Mouse (Mus musculus): ENCODE results near the gene Nkain2. TPM values are rescaled to one million over a fixed set of nuclear protein-coding genes. Genes with fewer than 3 reads are reported as not detected.
"Not testable (repeated sequence)": the region's sequence is repeated elsewhere in the genome, so short reads cannot be mapped to it uniquely, and the experiment has no call there.

The Nkain2 gene
- total RNA-seq, 2 experiments from 2014 or later = 0.14 to 0.53 TPM

GRCm38 (mm10) chr10:32058251-32058650, 832.0 kb downstream of the Nkain2 start:
- no peak for DNase-seq (ENCODE audit: low spot score)

DNA sequence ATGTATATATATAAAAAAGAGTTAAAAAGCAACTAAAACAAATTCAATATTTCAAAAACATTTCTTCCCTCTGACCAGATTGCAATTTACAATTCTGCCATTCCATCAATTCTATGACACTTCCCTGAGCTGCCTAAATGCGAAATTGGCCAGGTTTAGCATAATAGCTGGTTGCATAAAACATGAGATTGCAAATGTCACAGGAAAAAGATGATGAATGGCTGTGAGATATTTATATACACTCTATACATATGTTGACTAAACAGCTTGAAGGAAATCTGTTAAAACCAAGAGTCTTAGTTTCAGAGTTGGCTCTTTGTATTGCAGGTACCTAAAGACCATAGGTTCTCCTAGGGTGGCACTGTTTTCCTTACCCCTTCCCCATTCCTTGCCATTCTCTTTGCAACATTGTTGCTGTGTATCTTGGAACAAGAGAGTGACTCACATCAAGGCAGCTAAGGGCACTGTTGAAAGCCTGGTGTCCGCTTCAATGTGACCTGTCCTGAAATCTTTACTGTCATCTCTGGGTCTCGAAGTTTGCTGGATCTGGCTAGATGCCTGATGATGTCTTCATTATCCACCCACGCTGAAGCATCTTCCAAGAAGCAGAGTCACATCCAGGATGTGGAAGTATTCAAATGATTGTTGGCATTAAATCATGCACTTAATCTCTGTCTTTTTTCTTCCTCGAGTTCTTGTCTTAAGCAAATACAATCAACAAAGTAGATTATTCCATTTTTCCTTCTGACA, 837.5 kb downstream of the Nkain2 start:
- DNase-seq (ENCODE audit: low spot score) = no peak

GRCm38 (mm10) chr10:32052045-32052444, 838.2 kb downstream of the Nkain2 start:
- DNase-seq (ENCODE audit: low spot score) = no peak

GRCm38 (mm10) chr10:32029996-32030395, 860.3 kb downstream of the Nkain2 start:
- no peak for DNase-seq (ENCODE audit: low spot score)

DNA sequence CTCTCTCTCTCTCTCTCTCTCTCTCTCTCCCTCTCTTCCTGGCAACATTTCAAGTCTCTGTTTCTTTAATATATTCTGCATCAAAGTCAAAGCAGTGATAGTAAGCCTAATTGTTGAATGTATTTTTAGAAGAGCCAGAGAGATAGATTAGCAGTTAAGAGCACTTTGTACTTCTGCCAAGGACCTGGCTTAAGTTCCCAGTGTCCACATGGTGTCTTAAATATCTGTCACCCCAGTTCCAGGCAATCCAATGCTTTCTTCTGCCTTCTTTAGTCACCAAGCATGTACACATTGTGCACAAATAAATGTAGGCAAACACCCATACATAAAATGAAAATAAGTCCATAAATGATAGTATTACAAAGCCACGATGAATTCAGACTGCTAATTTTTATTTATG, 871.9 kb downstream of the Nkain2 start:
- DNase-seq (ENCODE audit: low spot score) = peak; percentile 50

DNA sequence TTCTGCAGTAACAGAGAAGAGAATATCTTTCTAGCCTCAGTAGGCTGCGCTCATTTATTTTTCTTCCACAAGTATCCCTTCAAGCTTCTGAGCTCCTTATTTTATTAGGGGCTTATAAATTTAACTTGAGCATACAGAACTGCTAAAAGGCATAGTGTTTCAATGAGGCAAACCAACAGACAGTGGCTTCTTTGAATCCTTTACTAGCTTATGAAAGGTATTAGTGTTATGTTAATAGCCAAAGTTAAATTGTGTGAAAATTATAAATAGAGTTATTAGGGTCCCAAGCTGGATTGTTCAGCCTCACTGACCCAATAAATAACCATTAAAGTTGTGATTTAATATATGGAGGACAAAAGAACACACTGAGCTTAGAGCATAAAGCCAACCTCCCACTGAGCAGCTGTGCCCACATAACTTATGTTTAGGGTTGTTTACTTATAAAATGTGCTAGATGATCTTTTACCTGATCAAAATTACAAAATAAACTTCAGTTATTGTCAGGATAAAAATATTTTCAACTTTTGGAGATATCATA, 889.0 kb downstream of the Nkain2 start:
- DNase-seq (ENCODE audit: low spot score) = no peak

DNA sequence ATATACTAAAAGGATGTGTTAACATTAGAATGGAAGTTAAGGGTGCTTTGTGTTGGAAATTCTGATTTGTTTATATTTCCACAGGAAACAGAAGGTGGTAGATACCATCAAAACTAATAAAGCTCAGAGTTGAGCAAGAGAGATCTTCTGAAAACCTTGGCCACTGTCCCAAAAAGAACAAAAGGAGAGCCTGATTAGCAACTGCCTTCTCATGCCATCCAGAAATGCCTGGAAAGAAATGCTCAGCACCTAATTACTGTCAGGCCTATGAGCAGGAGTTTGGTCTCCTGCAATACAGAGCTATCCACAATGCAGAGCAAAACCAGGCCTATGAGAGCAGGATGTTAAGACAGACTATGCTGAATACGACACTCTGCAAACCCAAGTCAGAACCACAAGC, 897.1 kb downstream of the Nkain2 start:
- no peak for DNase-seq (ENCODE audit: low spot score)

DNA sequence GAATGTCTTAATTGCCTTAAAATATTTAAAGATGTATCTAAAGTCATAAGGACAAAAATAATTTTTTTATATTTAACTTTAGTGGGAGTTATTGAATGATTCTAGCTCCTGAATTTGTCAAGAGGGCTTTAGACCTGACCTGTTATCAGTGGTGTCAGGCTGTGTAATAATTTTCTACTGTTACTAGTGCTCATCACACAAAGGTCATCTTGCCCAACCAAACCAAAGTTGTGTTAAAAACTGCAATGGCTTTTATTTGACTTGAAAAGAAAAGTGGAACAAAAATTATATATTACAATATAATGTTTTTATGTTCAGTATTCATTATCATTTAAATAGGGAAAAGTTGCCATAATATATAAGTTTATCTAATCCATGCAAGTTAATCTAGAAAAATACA, 911.9 kb downstream of the Nkain2 start:
- no peak for DNase-seq (ENCODE audit: low spot score)

GRCm38 (mm10) chr10:31947178-31947726, 943.0 kb downstream of the Nkain2 start:
- no peak for DNase-seq (ENCODE audit: low spot score)

DNA sequence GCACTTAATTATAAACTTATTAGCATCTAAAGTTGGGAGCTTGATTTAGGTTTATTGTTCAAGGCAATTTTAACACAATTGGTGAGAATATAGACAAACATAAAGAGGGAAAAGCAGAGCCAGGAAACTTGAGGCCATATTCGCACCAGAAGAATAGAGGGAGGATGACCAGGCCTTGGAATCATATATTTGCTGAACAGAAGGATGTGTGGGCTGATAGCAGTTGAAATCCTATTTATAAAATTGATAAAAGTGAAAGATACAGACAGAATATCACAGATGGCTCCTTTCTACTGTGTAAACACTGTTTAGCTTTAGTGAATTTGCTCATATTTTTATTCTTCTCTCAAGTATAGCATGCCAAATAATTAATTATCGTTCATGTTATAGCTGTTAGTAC, 958.3 kb downstream of the Nkain2 start:
- no peak for DNase-seq (ENCODE audit: low spot score)

DNA sequence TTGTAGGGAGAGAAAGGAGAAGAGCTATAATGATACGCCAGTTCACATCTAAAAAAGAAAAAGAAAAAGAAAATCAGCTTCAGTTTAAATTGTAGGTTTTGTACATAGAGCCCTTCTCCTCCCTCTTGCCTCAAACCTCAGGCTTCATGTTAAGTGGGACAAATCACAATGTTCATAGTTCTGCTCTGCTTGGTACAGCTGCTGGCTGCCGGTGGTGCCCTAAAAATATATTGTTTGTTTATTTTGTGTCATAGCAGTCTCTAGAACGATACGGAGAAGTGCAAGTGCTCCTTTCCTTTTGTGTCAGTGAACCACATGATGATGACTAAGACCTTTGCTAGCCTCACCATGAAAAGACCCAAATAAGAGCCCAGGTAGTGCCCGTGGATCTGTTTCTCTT, 962.6 kb downstream of the Nkain2 start:
- no peak for DNase-seq (ENCODE audit: low spot score)

DNA sequence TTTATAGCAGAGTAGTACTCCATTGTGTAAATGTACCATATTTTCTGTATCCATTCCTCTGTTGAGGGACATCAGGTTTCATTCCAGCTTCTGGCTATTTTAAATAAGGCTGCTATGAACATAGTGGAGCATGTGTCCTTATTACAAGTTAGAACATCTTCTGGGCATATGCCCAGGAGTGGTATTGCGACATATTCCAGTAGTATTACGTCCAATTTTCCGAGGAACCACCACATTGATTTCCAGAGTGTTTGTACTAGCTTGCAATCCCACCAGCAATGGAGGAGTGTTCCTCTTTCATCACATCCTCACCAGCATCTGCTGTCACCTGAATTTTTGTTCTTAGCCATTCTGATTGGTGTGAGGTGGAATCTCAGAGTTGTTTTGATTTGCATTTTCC, 969.4 kb downstream of the Nkain2 start:
- not testable (repeated sequence) for DNase-seq (ENCODE audit: low spot score)

DNA sequence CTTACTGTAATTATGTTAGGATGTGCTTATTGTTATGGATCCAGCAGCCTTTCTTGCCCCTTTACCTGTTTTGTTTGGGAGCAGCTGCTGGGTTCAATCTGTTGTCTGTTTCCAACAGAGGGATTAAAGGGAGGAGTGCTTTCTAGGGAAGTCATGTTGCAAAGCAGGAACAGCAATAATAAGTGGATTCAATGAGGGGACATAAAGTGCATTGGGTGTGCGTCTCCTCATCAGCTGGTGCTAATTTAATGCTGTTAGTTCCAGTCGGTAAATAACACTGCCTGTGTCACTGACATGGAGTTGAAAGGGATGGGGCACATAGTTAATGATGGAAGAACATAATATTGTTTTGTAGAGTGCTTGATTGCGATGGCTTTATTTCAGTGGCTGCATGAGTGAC, 982.8 kb downstream of the Nkain2 start:
- no peak for DNase-seq (ENCODE audit: low spot score)

DNA sequence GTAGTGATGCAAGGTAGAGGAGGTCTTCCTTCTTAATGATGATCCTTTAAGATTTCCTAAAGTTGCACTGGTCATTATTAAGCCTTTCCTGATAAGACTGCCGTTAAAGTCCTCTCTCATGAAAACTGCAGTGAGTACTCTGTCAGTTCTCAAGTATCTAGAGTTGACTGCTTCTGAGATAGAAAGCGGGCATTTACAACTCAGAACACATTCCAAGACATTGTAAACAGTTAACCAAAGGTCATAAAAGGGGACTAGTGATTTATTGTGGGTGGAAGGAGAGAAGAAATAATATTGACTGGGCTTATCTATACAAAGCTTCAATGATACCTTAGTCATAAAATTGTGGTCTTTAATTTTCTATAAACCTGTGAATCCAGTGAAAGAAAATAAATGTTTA, 990.8 kb downstream of the Nkain2 start:
- DNase-seq (ENCODE audit: low spot score) = no peak

- no peak for DNase-seq (ENCODE audit: low spot score)
These were observed 1016.9 kb downstream of the Nkain2 start for GRCm38 (mm10) chr10:31873323-31873895.

DNA sequence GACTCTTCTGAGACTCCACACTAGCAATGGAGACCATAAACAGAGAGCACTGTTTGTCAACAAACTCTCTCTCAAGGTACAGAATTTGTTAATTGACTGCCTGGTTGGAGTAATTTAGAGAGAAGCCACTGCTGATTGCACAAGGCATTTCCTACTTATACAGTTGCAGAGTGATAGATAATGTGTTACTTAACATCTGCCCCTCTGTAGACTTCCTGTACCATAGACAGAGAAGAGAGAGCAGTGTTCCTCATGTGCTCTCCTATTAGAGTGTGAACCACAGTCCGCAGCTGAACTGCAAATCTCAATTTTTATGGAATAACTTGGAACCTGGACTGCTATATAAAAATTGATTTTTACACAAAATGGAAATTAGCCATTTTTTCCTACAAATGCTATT, 1022.0 kb downstream of the Nkain2 start:
- no peak for DNase-seq (ENCODE audit: low spot score)

DNA sequence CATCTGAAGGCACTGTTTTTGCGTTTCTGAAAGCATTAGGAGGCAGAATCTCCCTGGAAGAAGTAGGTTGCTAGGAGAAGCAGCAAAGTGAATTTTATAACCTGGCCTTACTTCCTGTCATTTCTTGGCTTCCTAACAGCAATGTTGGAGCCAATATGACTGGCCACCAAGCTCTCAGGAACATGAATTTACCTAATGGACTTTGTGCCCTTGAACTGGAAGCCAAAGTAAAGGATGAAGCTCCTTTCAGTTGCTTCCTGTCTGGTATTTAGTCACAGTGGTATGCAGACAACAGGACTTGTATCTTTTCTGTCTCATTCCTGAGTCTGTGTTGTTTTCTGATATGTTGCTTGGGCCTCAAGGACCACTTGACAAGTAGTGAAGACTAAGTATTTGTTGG, 1063.2 kb downstream of the Nkain2 start:
- DNase-seq (ENCODE audit: low spot score) = no peak

DNA sequence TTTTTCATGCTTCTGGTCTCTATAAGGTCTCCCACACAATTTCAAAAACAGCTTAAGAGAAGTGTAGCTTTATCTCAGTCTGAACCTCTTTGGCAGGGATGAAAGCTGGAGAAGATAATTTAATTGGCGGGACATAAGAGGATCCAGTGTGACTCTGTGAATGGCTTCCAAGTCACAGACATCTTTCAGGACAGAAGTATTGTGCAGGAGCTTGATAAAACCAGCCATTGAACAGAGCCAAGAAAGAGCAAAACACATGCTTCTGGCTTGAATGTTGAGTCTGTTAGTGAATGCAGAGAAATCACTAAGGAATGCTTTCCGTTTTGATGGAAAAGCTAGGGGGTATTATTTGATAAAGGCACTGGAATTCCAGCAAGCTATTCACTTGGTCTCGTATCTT, 1077.7 kb downstream of the Nkain2 start:
- no peak for DNase-seq (ENCODE audit: low spot score)

DNA sequence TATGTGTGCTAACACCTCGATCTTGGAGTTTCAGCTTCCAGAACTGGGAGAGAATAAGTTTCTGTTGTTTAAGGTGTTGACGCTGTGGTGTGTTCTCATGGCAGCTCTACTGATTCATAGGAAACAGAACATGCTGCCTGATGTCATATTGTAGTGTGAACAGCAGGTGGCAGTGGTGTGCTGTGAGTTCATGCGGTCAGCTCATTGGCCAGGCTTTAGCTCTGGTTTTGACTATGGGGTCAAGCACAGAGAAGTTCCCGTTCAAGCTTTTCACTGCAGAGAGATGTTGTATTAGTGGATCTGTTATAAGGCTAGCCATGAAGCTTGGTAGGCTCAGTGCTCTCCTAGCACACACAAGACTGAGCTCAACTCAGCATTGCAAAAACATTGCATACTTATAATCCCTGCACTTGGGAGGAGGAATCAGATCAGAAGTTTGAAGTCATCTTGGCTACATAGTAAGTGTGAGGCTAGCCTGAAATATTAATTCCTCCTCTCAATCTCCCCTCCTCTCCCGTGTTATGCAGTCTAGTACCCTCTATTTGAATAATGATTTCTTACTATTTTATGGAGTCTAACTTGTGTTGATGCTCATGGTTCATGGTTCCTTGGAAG, 1147.7 kb downstream of the Nkain2 start:
- DNase-seq (ENCODE audit: low spot score) = peak; percentile 31

GRCm38 (mm10) chr10:31728036-31728435, 1162.2 kb downstream of the Nkain2 start:
- no peak for DNase-seq (ENCODE audit: low spot score)

DNA sequence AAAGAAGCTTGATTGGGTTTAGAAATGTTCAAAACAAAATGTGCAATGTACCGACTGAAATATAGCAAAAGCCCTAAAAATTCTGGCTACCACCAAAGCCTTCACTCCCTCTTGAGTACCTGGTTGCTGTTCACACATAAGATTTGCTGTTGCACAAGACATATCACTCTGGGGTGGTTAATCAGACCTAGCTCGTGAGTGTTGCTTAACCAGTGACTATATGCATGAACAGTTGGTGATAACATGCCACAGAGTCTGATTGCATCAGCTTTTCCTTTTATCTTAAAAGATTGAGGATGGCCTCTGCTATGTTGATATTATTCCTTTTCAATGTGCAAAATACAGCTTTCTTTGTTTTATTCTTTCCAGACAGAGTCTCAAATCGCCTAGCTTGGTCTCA, 1243.0 kb downstream of the Nkain2 start:
- DNase-seq (ENCODE audit: low spot score) = no peak

DNA sequence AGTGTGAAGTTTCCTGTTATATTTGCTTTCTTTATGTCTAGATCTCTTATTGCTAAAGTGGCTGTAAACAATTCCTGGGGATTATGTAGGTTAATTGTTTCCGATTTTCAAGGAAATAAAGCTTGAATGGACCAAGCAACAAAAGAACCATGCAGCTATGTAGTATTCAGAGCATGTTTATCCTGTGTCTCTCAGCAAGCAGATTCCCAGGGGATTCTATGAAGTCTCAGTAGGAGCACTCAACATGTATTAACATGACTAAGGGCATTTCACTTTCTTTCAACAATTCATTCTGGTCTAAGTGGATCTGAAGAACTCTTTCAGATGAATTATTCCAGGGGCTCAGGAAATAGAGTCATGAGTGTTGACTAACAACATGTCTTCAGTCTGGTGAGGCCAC, 1244.2 kb downstream of the Nkain2 start:
- no peak for DNase-seq (ENCODE audit: low spot score)

All from gastrocnemius, adult 18-20 months (tissue).